Mouse (Mus musculus): ENCODE results near the gene Cts6. TPM values are rescaled to one million over a fixed set of nuclear protein-coding genes. Genes with fewer than 3 reads are reported as not detected.
A peak's percentile ranks its signal among the peaks of the same experiment; 100 is the strongest.
"Not testable (repeated sequence)": the region's sequence is repeated elsewhere in the genome, so short reads cannot be mapped to it uniquely, and the experiment has no call there.

Gene Cts6
- total RNA-seq (2021): not detected
- long read RNA-seq, experiment 1: 0 reads
- long read RNA-seq, experiment 2: 0 reads

DNA sequence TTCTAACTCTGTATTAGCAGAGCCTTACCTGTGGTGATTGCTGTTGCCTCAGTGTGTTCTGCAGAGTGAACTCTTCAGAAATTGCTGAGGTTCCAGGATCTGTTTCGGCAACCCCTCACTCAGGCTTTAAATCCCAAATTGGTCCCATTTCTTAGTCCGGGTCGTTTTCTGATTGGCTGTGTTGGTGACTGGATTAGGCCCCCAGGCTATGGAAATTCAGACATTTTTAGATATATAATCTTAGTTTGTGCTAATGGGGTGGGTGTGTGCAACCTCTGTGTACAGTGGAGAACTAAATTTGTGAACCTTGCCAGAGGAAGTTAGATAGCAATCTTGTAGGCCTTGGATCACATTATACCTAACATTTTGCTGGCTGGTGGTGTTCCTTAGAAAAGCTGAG lies at the start of gene Cts6:
TSS of gene Cts6 (minus strand) at position 101 of the 400 bp plus-strand sequence.
- no peak for DNase-seq
- intact Hi-C loops (cut with DNase I): no loop called here

DNA sequence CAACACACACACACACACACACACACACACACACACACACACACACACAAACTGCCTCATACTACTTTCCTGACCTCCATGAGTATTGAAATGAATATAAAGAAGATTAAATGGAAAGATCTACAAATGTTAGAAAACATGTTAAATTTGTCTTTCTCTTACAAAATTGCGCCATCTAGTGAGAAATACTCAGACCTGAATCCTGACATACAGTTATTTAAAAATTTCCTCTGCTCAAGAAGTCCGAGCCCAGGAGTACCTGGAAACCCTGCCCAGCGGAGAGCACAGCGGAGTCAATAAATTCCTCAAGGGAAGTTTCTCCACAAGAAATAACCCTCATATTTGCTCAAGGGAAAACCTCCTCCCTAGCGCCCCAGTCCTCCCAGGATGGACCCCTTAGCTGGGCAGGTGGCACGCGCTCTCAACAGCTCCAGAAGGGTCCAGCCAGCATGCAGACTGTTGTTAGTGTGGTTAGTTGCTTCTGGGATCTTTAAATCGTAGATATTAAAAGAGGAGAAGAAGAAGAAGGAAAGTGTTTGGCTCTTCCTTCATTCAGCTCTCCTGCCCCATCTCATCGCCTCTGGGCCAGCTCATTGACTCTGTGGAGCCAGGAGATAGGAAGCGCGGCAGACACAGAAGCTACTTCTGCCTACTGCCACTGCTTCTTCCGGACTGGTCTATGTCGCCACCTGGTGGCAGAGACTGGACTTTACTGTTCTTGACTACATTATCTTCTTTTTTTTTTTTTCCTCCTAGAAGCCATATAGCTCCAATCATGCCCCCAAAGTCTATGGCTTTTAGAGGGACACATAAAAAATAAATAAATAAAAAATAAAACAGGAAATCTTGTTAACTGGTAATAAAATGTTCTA lies 38.1 kb upstream of the Cts6 start:
- intact Hi-C loops (cut with DNase I): loop anchor here (2.0 to 5.0 kb wide), 2 partner anchors 414 to 483 kb away; no protein-coding TSS in a partner anchor
- DNase-seq: peak; percentile 58 to 63

DNA sequence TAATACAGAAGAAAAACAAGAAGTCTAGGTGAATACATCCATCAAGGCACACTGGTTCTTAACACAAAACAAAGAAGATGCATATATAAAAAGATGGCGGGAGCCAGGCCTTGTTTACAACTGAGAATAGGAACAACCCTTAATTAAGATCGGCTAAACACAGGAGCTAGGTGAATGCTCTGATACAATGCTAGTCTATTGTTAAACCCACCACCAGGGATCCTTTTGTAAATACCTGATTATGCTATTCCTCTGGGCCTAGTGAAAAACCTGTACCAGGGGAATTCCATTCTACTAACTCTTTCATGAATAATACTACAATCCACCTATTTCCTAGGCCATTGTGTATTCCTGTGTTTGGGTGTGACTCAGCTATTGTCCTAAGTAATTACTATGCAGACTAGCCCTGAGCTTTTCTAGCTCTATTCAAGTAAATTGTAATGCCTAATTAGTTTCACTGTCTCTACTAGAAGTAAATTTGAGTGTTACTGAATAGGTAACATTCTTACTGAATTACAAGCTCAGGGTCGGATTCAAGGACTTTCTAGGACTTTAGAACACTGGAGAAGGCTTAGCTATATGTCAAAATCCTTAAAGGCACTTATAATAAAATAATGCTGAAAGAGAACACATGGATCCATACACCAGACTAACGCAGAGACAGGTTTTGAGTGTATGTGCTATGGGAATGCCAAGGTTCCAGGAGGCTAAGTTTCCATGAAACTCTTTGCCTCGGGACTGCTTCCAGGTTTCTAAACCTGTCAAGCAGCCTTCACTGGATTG lies 17.9 kb downstream of the Cts6 start:
- intact Hi-C loops (cut with DNase I); DNase-seq: not testable (repeated sequence)

DNA sequence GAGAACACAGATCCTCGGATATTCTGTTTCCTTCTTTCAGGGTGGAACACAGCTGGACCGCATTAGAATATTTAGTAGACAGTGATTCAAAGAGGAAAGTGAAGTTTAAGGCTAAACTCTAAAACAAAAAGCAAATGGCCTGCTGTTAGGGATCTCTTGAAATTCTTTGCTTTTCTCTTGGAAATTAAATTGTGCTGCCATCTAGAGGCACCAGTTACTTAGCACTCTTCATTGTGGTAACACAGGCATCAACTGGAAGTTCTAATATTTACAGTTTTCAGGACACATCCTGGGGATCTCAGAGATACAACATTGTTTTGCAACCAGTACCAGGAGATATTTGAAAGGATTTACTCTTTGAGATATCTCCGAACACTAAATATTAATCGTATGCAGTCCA lies 38.6 kb downstream of the Cts6 start:
- intact Hi-C loops (cut with DNase I): no loop called here

DNA sequence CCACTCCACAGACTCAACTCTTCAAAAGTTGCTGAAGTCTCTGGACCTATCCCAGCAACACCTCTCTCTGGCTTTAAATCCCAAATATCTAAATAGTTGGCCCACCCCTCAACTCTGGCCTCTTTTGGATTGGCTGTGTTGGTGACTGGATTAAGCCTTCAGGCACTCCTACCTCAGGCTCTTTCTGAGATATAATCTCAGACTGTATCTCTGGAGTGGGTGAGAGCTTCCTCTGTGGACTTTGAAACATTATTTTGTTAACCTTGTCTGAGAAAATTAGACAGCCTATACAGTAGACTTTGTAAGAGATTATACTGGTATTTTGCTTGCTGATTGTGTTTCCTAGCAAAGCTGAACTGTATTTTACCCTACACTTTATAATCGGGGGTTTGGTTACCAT lies 39.1 kb downstream of the Cts6 start, which contains the start of gene Ctsr:
TSS of gene Ctsr (minus strand) at position 101 of the 400 bp plus-strand sequence.
- DNase-seq: no peak
- intact Hi-C loops (cut with DNase I): no loop called here

More for the DNA sequence above, 38.6 kb downstream of the Cts6 start:
- no peak for DNase-seq

Other genes starting within 250 kb of the Cts6 start
- gene Ctsj, start 197.5 kb downstream of the Cts6 start, total RNA-seq (2021): not detected
- gene Ctsq, start 162.8 kb downstream of the Cts6 start, total RNA-seq (2021): not detected
- not detected for gene Ctsr, start 39.2 kb downstream of the Cts6 start, total RNA-seq (2021)
- not detected for gene Cts8, start 51.9 kb upstream of the Cts6 start, total RNA-seq (2021)
- gene Gm49398, start 85.4 kb upstream of the Cts6 start, total RNA-seq (2021): not detected
- not detected for gene Cts7, start 154.8 kb upstream of the Cts6 start, total RNA-seq (2021)

Measured in heart, postnatal 14 days (tissue).